Mouse (Mus musculus): ENCODE measurements around the gene Gm20538. TPM values are rescaled to one million over a fixed set of nuclear protein-coding genes. Genes with fewer than 3 reads are reported as not detected.

The Gm20538 gene
- polyA plus RNA-seq, 1 experiment = not detected

DNA sequence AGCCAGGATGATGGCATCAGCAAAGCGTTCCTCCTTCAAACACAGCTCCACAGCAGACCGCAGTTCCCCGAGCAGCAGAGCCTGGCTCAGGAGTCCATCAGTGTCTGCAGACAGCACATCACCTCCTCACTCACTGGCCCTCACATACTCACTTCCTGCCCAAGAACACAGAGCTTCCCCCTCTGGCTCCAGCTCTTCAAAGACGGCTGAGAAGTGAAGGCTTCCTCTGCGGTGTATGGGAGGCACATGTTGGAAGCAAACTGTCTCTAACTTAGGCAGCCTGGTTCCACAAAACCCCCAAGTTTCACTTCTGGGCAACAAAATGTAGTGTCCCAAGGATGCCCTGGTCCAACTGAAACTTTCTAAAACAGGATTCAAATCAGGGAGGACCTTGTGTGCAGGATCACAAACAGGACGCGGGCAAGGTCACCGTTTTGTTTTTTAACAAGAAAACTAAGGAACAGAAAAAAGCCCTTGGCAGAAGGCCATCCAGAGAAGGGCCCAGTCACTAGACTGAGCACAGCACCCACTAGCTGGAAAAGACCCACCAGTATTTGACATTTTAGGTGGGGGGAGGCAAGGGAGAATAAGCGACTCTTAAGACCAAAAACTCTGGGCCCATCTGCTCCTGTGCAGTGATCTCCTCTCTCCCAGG lies 27.0 kb downstream of the Gm20538 start:
- WGBS = 75% methylated on average over 9 of the region's 9 CpGs
- DNase-seq = no peak
- H3K27me3 ChIP-seq (ENCODE audit: control insufficient read depth, insufficient read depth, low read length) = no peaks in the 10 kb centered on the region

DNA sequence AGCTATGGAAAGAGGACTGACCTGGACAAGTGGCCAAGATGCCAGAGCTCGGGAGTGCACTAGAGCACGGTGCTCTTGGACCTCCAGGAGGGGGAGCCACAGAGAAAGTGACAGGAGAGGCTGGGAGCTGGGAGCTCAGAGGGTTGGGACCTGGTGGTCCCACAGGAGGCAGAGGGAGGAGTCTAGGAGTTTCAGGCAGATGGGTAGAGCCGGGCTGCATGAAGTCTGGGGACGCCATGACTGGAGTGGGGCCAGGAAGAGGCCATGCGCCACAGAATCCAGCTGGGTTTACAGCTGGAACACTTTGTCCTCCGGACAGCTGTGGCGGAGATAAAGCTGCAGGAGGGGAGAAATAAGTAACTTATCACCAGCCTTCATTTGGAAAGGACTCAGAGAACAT lies 33.5 kb downstream of the Gm20538 start:
- no peak overlapping the region for H3K4me3 ChIP-seq (replicated peaks; ENCODE audit: insufficient read depth, low read depth, low read length)
- TF ChIP-seq CTCF (IDR thresholded peaks at IDR 0.05; ENCODE audit: borderline replicate concordance, insufficient read depth, low read depth, low read length) = no peak
- TF ChIP-seq POLR2A (IDR thresholded peaks at IDR 0.05; ENCODE audit: borderline replicate concordance, insufficient read depth, low read length) = no peak
- WGBS = 16% methylated on average over 7 of the region's 7 CpGs
- no peaks in the 10 kb centered on the region for H3K4me1 ChIP-seq (ENCODE audit: control insufficient read depth, insufficient read depth, low read length)
- H3K27ac ChIP-seq (ENCODE audit: insufficient read depth, low read length) = no peak overlapping the region
- no peak for DNase-seq
- H3K27me3 ChIP-seq (ENCODE audit: control insufficient read depth, insufficient read depth, low read length) = no peaks in the 10 kb centered on the region; the same call in 1 of the 2 replicates

More for the DNA sequence above, 27.0 kb downstream of the Gm20538 start:
- TF ChIP-seq CTCF (IDR thresholded peaks at IDR 0.05; ENCODE audit: borderline replicate concordance, insufficient read depth, low read depth, low read length) = no peak
- TF ChIP-seq POLR2A (IDR thresholded peaks at IDR 0.05; ENCODE audit: borderline replicate concordance, insufficient read depth, low read length) = no peak
- H3K4me3 ChIP-seq (replicated peaks; ENCODE audit: insufficient read depth, low read depth, low read length) = no peak overlapping the region
- H3K27ac ChIP-seq (ENCODE audit: insufficient read depth, low read length) = no peak overlapping the region
- H3K4me1 ChIP-seq (ENCODE audit: control insufficient read depth, insufficient read depth, low read length) = no peaks in the 10 kb centered on the region

DNA sequence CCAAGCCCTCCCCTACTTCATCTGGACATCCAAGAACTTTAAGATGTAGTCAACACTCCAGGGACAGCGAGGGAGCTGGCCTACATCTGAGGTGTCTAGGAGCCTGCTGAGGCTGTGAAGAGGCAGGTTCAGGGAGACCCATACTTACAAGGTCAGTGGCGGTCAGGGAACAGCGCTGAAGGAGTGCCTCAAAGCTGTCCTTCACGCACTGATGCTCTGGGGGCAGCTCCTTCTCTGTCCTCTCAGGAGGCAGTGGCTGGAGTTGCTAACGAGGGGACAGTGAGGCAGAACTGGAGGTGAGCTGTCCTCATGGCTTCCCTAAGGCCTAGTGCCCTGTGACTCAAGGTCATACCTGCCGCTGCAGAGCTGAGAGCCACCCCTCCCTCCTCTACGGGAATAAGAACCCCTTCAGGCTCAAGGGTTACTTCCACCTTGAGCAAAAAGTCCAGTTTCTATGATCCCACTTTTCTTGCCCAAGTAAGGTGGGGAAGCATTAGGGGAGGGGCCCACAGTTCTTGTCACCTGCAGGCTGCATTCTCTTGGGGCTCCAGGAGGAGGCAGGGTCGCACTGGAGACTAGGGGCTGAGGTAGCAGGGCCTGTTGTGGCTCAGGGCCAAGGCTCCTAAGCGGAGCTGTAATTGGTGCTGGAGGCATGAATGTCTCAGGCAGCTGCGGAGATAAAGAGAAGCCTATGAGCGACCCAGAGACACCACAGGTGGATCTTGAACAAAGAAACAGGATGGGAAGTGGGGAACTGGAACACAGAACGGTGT lies 34.4 kb downstream of the Gm20538 start:
- TF ChIP-seq CTCF (IDR thresholded peaks at IDR 0.05; ENCODE audit: borderline replicate concordance, insufficient read depth, low read depth, low read length) = no peak
- no peak for TF ChIP-seq POLR2A (IDR thresholded peaks at IDR 0.05; ENCODE audit: borderline replicate concordance, insufficient read depth, low read length)
- Histone ChIP-seq H3K27me3 (ENCODE audit: control insufficient read depth, insufficient read depth, low read length) (no peaks in the 10 kb centered on the region; the same call in 1 of the 2 replicates), H3K4me3 (replicated peaks; ENCODE audit: insufficient read depth, low read depth, low read length) (no peak overlapping the region), H3K4me1 (ENCODE audit: control insufficient read depth, insufficient read depth, low read length) (no peaks in the 10 kb centered on the region), H3K27ac (ENCODE audit: insufficient read depth, low read length) (no peak overlapping the region)
- DNase-seq = no peak
- 55% methylated on average over 12 of the region's 12 CpGs for WGBS

DNA sequence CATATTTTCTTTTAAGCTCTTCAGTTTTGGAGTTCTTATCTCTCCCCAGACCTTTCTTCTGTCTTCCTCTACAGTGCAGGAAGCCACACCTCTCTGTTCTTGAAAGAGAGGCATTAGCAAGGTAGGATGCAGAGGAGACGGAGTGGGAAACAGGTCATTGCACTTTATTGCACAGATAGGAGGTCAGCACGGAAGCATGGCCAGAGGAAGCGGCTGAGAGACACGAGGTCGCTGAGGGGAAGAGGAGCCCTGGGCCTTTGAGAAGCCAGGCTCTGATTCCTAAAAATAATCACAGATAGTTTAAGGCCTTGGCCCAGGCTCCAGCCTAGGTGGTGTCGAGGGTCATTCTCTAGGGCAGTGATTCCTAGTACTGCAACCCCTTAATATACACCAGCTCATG lies 36.9 kb downstream of the Gm20538 start:
- H3K27ac ChIP-seq (ENCODE audit: insufficient read depth, low read length) = no peak overlapping the region
- H3K4me3 ChIP-seq (replicated peaks; ENCODE audit: insufficient read depth, low read depth, low read length) = no peak overlapping the region
- H3K4me1 ChIP-seq (ENCODE audit: control insufficient read depth, insufficient read depth, low read length) = peaks cover 3% of the 10 kb centered on the region; the same call in 1 of the 2 replicates
- no peaks in the 10 kb centered on the region; the same call in 1 of the 2 replicates for H3K27me3 ChIP-seq (ENCODE audit: control insufficient read depth, insufficient read depth, low read length)
- WGBS = 63% methylated on average over 6 of the region's 6 CpGs
- no peak for TF ChIP-seq CTCF (IDR thresholded peaks at IDR 0.05; ENCODE audit: borderline replicate concordance, insufficient read depth, low read depth, low read length)
- TF ChIP-seq POLR2A (IDR thresholded peaks at IDR 0.05; ENCODE audit: borderline replicate concordance, insufficient read depth, low read length) = no peak
- DNase-seq = no peak

DNA sequence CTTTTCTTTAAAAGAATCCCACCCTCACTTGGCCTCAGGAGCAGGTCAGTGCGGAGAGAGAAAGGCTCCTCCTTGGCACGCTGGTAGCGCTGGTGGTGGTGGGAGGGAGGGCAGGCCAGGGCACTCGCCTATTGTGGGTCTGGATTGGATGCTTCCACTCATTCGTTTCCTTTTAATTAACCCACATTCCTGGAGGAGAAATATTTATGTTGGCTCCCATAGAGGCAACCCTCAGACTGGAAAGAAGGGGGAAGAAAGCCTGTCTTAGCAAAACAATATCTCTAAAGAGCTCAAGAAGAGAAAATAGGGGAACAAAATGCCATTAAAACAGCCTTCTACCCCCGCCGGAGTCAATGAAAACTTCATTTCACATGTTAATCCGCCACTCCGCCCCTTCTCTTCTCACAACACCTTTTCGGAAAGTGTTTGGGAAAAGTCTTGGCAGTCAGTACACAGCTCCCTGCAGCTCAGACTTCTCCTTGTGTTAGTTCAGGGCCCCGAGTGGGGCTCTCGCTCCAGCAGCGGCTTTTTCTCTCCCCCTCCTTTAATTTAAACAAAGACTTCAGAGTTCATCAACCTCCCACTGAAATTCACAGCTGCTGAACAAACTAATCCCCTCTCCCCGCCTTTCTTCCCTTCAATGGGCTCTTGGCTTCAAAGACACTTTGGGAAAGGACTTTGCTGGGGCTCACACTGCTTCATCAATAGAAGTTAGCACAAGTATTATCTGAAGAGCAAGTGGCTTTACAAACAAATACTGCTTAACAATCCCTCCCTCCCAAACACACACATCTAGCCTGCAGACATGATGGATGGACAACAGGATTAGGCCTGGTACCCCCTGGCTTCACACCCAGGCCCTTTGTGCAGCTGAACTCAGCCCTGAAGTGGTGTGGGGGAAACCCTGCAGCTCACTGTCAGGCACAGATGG lies 37.8 kb downstream of the Gm20538 start:
- no peak overlapping the region for H3K27ac ChIP-seq (ENCODE audit: insufficient read depth, low read length)
- H3K27me3 ChIP-seq (ENCODE audit: control insufficient read depth, insufficient read depth, low read length) = no peaks in the 10 kb centered on the region; the same call in 1 of the 2 replicates
- H3K4me3 ChIP-seq (replicated peaks; ENCODE audit: insufficient read depth, low read depth, low read length) = no peak overlapping the region
- 19% methylated on average over 14 of the region's 14 CpGs for WGBS
- peaks cover 3% of the 10 kb centered on the region; the same call in 1 of the 2 replicates for H3K4me1 ChIP-seq (ENCODE audit: control insufficient read depth, insufficient read depth, low read length)
- TF ChIP-seq CTCF (IDR thresholded peaks at IDR 0.05; ENCODE audit: borderline replicate concordance, insufficient read depth, low read depth, low read length) (no peak), POLR2A (IDR thresholded peaks at IDR 0.05; ENCODE audit: borderline replicate concordance, insufficient read depth, low read length) (no peak)
- DNase-seq = no peak

DNA sequence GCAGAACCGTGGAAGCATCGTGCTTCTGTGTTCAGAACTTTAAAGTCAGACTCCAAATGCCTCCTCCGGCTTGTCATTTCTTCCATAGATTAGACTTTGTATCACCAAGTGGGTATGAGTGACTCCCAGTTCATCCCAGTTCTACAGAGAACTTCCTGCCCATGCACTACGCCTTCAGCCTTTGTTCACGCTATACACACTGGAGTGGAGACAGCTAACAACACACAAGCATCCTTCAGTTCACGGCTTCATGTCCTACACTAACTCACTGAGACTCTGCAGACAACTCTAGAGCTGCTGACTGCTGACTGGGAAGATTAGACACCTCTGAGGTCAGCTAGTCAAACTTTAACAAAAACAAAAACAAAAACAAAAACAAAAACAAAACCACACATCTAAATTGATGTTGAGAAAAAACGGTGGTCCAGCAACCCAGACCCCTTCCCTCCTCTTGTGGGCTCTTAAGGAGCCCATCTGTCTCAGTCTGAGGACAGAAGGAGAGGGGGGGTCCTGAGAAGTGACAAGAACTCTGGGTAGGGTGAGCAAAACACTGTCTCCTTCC lies 38.6 kb downstream of the Gm20538 start:
- TF ChIP-seq POLR2A (IDR thresholded peaks at IDR 0.05; ENCODE audit: borderline replicate concordance, insufficient read depth, low read length) (no peak), CTCF (IDR thresholded peaks at IDR 0.05; ENCODE audit: borderline replicate concordance, insufficient read depth, low read depth, low read length) (no peak)
- no peak overlapping the region for H3K4me3 ChIP-seq (replicated peaks; ENCODE audit: insufficient read depth, low read depth, low read length)
- peaks cover 3% of the 10 kb centered on the region; the same call in 1 of the 2 replicates for H3K4me1 ChIP-seq (ENCODE audit: control insufficient read depth, insufficient read depth, low read length)
- WGBS = 20% methylated on average over 7 of the region's 7 CpGs
- DNase-seq = no peak
- H3K27ac ChIP-seq (ENCODE audit: insufficient read depth, low read length) = no peak overlapping the region
- no peaks in the 10 kb centered on the region; the same call in 1 of the 2 replicates for H3K27me3 ChIP-seq (ENCODE audit: control insufficient read depth, insufficient read depth, low read length)

Data from cerebellum, adult 2 months (tissue).